Mouse (Mus musculus): Measurements from ENCODE around the gene Rfpl4b.

DNA sequence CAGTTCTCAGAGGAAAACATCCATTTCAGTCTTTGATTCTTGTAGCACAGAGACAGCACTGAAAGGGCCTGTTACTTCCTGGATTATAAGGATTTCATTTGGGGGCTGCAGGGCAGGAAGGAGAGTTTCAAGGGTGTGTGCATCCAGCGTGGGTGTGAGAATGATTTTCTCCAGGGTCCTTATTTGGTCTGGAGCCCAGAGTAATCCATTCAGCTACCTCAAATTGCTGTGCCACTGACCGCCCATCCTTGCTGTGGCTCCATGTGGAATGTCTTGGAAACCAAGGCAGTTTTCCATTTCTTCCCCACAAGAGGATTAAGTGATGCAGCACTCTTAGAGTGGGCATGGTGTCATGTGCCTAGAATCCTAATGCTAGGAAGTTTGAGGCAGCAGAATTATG is 33.6 kb upstream of the Rfpl4b start:
- no peak for TF ChIP-seq CTCF (IDR thresholded peaks at IDR 0.05; ENCODE audit: control insufficient read depth, insufficient read depth, low read length)
- no peak for TF ChIP-seq POLR2A (IDR thresholded peaks at IDR 0.05; ENCODE audit: borderline replicate concordance, control insufficient read depth, low read depth, low read length)
